Comparison of ENCODE assay signal across 8 mouse cellular contexts in the genomic region with DNA sequence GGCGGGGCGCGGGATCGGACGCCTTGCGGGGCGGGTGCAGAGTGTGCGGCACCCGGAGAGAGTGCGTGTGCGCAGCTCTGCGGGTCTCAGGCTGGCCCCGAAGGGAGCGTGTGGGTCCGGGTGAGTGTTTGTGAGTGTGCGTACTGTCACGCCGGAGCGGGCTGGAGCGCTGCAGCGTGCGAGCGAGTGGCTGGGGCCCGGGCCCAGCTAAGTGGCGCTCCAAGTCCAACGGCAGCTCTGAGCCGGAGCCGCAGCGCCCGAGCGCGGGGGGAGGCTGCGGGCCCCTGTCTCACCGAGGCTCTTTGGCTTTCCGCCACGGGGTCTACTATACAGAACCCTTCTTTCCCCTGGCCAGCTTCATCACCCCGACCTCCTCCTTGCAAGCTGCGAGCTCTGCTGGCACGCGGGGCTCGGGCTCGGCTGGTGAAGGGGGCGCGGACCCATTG. TPM values are rescaled to one million over a fixed set of nuclear protein-coding genes. Genes with fewer than 3 reads are reported as not detected.
DNase-seq lines count a peak whose midpoint lies in the region; ATAC-seq and TF ChIP-seq lines count a peak whose summit lies in the region.

No protein-coding gene starts in this region.

- 0 out of 2 replicates have a peak overlapping the region, but pooled peaks have one; percentile 43 for H3K27ac ChIP-seq in embryonic facial prominence, embryonic 12.5 days

- H3K9ac ChIP-seq in embryonic facial prominence, embryonic 12.5 days, result peak overlapping the region; percentile 73

- peak overlapping the region; percentile 97 for H3K4me2 ChIP-seq in embryonic facial prominence, embryonic 12.5 days (replicated peaks)

- TF ChIP-seq POLR2A in lung, adult 2 months (IDR thresholded peaks at IDR 0.05; ENCODE audit: borderline replicate concordance, extremely low read depth, low read depth, low read length), result no peak; the same call in 1 of the 2 replicates

- ATAC-seq in embryonic facial prominence, embryonic 12.5 days (ENCODE audit: insufficient number of reproducible peaks, insufficient read depth, low FRiP score, low TSS enrichment), result peak; percentile 64
- peak; percentile 27 for ATAC-seq in inflammation-experienced regulatory T-cells, adult 6 months

- peak overlapping the region; percentile 79 for H3K4me3 ChIP-seq in lung, adult 2 months (replicated peaks; ENCODE audit: extremely low read depth, low read depth, low read length)
- peak overlapping the region; percentile 75 for H3K4me3 ChIP-seq in embryonic facial prominence, embryonic 12.5 days

- no peaks in the 10 kb centered on the region for H3K36me3 ChIP-seq in embryonic facial prominence, embryonic 12.5 days

- WGBS in lung, adult 2 months, result under 1% methylated on average over 44 of the region's 44 CpGs
- whole genome bisulfite sequencing in embryonic facial prominence, embryonic 12.5 days, result under 1% methylated on average over 44 of the region's 44 CpGs

- TF ChIP-seq CTCF in lung, adult 2 months (IDR thresholded peaks at IDR 0.05; ENCODE audit: insufficient read depth, low read length), result no peak

- peaks cover 54% of the 10 kb centered on the region for H3K27me3 ChIP-seq in embryonic facial prominence, embryonic 12.5 days

- peaks cover 4% of the 10 kb centered on the region for H3K4me1 ChIP-seq in lung, adult 2 months (ENCODE audit: control insufficient read depth, insufficient read depth, low read length)
- H3K4me1 ChIP-seq in embryonic facial prominence, embryonic 12.5 days, result peaks cover 15% of the 10 kb centered on the region

- DNase-seq in lung, adult 2 months, result no peak
- no peak for DNase-seq in lung, adult 18-20 months
- DNase-seq in adrenal gland, postnatal 14 days, result peak; percentile 60
- peak; percentile 38 for DNase-seq in lung, postnatal 10 days
- DNase-seq in thymus, postnatal 36 days, result peak; percentile 58 to 66
- no peak for DNase-seq in ovary, postnatal 14 days (ENCODE audit: low spot score)

- no peaks in the 10 kb centered on the region for H3K9me3 ChIP-seq in embryonic facial prominence, embryonic 12.5 days

RNA-seq across cellular contexts. Expression of gene Sema7a, which starts 0.5 kb away (rescaled TPM):
- 69.3 and 90.1 TPM in 2 replicates for polyA plus RNA-seq in lung, adult 2 months (2012; rRNA removed)
- 18.4 and 23.5 TPM in 2 replicates for total RNA-seq in adrenal gland, postnatal 14 days (2021)
- 0.45 and 0.62 TPM in 2 replicates for polyA plus RNA-seq in embryonic facial prominence, embryonic 12.5 days (2016; fragmentation: Nextera tagmentation; extraction: Ambion mirVana)
- 1 to 10 TPM in 1 of 3 experiments, not detected in 2; 1.8 TPM for polyA plus RNA-seq in inflammation-experienced regulatory T-cells, adult 6 months (2017; shearing (Covaris generic))

RNA-seq across cellular contexts. Expression of gene Ubl7, which starts 29.6 kb away (rescaled TPM):
- 131 and 138 TPM in 2 replicates for polyA plus RNA-seq in lung, adult 2 months (2012; rRNA removed)
- total RNA-seq in adrenal gland, postnatal 14 days (2021), result 71.6 and 82.1 TPM in 2 replicates
- 123 TPM in 2 replicates for polyA plus RNA-seq in embryonic facial prominence, embryonic 12.5 days (2016; fragmentation: Nextera tagmentation; extraction: Ambion mirVana)
- 100 to 1,000 TPM; 113 to 167 (median 131) TPM for polyA plus RNA-seq in inflammation-experienced regulatory T-cells, adult 6 months (2017; shearing (Covaris generic))

Comparison
In these comparisons a context has a peak if more than half of its experiments do, and no peak if none do; other contexts are left out.
1. DNase-seq: peak in adrenal gland, postnatal 14 days (single experiment), lung, postnatal 10 days (single experiment) and thymus, postnatal 36 days (2 of 2); none in lung, adult 2 months (single experiment), lung, adult 18-20 months (0 of 2) and ovary, postnatal 14 days (single experiment).
2. RNA of gene Sema7a, which starts 0.5 kb away (polyA plus RNA-seq): 69.3 to 90.1 TPM in lung, adult 2 months; 0.45 to 0.62 TPM in embryonic facial prominence, embryonic 12.5 days and 1.8 TPM in inflammation-experienced regulatory T-cells, adult 6 months; every median in the first group is over 10 times any median in the second.